Mouse (Mus musculus): ENCODE data around the gene Olfr342.

Olfr342 gene

DNA sequence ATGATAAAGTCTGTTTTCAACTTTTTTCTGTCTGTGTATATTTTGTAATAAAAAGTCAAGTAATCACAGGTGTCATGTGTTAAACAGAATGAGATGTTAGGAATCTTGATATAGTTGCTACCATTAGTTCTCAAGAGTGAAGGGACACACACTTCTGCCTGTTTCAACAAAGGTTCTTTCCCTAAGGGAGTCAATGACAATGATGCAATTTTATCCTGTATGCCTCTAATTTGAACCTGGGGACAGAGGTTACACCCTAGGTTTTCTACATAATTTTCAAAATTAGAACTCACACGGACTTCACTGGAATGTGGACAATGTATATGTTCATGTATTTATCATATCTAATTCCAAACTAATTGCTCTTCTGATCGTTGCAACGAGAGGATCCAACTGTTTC lies at the start of gene Olfr342:
Gene Olfr342, plus strand, starts transcription at position 301 of the 400 bp plus-strand sequence.
- CTCF ChIA-PET = no interaction called here

DNA sequence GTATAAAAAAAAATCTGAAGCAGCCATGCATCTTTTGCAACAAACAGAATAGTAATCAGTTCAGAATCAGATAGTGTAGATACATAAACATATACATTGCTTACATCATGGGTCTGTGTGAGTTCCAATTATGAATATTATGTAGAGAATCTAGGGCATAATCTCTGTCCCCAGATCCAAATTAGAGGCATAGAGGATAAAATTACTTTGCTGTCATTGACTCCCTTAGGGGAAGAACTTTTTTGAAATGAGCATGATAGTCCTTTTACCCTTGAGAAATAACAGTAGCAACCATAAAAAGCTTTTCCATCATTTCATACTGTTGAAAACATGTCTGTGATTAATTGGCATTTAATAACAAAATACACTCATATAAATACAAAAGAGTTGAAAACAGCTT lies 42.4 kb upstream of the Olfr342 start, which contains the start of gene Olfr341:
Gene Olfr341, minus strand, starts transcription at position 101 of the 400 bp plus-strand sequence.
- CTCF ChIA-PET = no interaction called here

DNA sequence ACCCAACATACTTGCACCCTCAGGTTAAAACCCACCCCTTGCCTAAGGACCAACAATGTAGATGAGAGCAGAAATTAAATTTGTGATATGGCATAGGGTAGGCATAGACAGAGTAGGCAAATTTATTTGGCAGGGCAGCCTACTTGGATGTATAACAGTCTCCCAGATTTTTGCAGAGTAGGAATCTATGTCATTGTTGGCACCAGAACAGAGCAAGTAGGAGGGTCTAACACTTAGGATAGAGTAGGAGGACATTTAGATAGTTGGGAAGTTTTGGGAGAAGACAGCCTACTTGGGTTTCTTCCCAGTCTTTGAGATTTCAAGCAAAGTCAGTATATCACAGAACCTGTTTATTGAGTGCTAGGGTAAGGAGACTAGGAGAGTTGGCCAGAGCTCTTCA lies 40.4 kb downstream of the Olfr342 start:
- CTCF ChIA-PET = no interaction called here

DNA sequence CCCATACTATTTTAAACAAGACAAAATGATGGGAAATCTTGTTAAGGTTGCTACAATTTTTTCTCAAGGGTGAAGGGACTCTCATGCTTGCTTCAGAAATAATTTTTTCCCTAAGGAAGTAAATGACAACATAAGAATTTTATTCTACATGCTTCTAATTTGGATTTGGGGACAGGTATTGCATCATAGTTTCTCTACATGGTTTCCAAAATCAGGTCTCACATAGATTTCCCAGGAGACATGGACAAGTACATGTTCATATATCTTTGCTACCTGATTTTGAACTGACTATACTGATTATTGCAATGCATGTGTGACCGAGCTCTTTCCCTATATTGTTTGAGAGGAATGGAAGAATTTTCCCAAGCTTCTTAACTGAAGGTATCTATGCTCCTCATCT lies 41.6 kb downstream of the Olfr342 start, which contains the start of gene Olfr344:
Gene Olfr344, plus strand, starts transcription at position 301 of the 400 bp plus-strand sequence.
- CTCF ChIA-PET = no interaction called here

DNA sequence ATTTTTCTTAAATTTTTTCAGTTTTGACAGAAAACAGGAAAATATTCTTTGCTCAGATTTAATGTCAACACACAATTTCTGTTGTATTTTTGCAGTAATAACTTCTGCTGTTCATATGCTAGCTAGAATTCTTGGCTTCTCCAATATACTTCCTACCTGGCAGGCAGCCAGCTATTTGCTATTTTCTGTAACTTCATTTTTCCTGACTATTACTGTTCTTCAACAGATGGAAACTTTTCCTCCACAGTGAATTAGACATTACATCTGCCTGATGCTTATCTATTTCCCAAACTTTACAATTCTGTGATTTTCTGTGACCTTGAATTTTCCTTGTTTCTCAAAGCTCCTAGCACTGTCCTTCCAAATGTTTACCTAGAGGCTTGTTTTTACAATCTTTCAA lies 42.2 kb downstream of the Olfr342 start:
- CTCF ChIA-PET = no interaction called here

DNA sequence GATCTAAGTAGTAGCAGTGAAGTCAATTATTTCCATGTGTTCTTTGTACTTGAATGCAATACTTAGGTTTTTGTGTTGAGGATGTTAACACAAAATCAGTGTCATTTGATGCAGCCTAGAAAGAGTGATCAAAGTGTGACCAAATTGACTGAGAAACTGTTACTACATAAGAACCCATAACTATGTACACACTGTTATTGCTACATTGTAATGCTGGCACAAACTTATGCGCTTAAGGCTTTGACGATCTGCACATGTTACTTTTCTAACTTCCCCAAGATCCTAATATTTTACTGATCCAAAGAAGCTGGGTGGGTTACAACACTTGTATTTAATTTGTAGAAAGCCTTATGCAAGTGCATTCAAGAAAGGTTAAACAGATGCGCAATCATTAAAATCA lies 43.0 kb downstream of the Olfr342 start:
- CTCF ChIA-PET = no interaction called here

Data from spleen, embryonic (tissue).